Mouse (Mus musculus) heart, embryonic 15.5 days (tissue): ENCODE measurements around the gene Sh3pxd2a. TPM values are rescaled to one million over a fixed set of nuclear protein-coding genes. Genes with fewer than 3 reads are reported as not detected.

Experiments
- ATAC-seq: fragments of 200-750 bp; cut with Nextera tagmentation; replicated peaks from 2 replicates; pipeline ENCODE4 v1.8.0; 2017; ENCODE audit warnings: low read depth, moderate TSS enrichment; ENCODE audit not compliant: insufficient number of reproducible peaks, insufficient read depth, low FRiP score
- H3K27ac ChIP-seq: fragments of 300-500 bp; sonication (generic); 2 replicates; pipeline ENCODE4 v1.5.1; 2015; ENCODE audit warnings: mild to moderate bottlenecking, inconsistent platforms
- H3K27me3 ChIP-seq: fragments of 300-500 bp; sonication (generic); 2 replicates; pipeline ENCODE4 v1.6.1; 2015; ENCODE audit warnings: inconsistent platforms
- H3K36me3 ChIP-seq: fragments of 300-500 bp; sonication (generic); 2 replicates; pipeline ENCODE4 v1.6.1; 2015; ENCODE audit warnings: mild to moderate bottlenecking, inconsistent platforms
- H3K4me1 ChIP-seq: fragments of 300-500 bp; sonication (generic); replicated peaks from 2 replicates; pipeline ENCODE4 v1.6.1; 2015; ENCODE audit warnings: inconsistent platforms
- H3K4me2 ChIP-seq: fragments of 300-500 bp; sonication (generic); 2 replicates; pipeline ENCODE4 v1.6.1; 2015; ENCODE audit warnings: inconsistent platforms, mild to moderate bottlenecking, moderate library complexity
- H3K4me3 ChIP-seq: fragments of 300-500 bp; sonication (generic); 2 replicates; pipeline ENCODE4 v1.5.1; 2015; ENCODE audit warnings: mild to moderate bottlenecking, inconsistent platforms
- H3K9ac ChIP-seq: fragments of 300-500 bp; sonication (generic); 2 replicates; pipeline ENCODE4 v1.6.1; 2015; ENCODE audit warnings: mild to moderate bottlenecking, inconsistent platforms
- H3K9me3 ChIP-seq: fragments of 300-500 bp; sonication (generic); replicated peaks from 2 replicates; pipeline ENCODE4 v1.6.1; 2016; ENCODE audit warnings: inconsistent platforms
- WGBS: fragments of 180-500 bp; shearing (Covaris S2); methylation state at CpG from one replicate; pipeline ENCODE4 v1.1.7; 2015; ENCODE audit warnings: mixed read lengths; 5-methylcytosine and 5-hydroxymethylcytosine counted together
- polyA plus RNA-seq: library from polyadenylated mRNA; unstranded; fragments of >200 nt; fragmentation: Nextera tagmentation; extraction: Ambion mirVana; gene quantifications from 2 replicates; pipeline ENCODE4 v1.2.1, GENCODE M21; 2015

Sh3pxd2a gene
- polyA plus RNA-seq, 1 experiment from 2014 or later = 5.3 TPM

DNA sequence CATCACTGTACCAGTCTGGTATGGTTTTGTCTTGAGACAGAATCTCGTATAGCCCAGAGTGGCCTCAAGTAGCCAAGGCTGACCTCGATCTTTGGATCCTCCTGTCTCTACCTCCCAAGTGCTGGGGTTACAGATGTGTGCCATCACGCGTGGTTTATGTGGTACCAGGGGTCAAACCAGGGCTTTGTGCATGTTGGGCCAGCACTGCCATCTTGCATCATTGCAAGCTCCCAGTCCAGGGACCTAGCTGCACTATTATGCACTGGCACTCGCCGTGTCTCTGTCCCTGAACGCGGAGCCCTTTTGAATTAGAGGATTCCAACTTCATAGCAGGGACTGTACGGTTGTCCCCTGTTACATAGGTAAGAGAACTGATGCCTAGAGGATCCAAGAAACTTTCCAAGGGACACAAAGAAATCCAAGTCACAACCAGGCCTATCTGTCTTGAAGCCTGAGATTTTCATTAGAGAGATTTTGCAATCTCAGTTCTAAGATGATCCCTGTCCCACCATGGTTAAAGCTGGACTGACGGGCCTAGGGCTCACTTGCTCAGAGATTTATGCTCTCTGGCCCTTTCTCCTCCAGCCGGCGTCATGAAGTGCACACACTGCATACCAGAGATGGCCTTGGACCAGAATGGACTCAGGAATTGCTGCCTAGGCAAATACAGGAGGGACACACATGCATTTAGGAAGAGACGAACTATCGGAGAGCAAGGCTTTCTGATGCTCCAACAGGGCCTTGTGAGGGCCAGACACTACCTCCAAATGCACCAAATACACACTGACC, 157.9 kb downstream of the Sh3pxd2a start:
- WGBS = 89% methylated on average over 14 of the region's 14 CpGs
- Histone ChIP-seq H3K27ac (no peak overlapping the region), H3K36me3 (peaks cover 16% of the 10 kb centered on the region), H3K9me3 (no peaks in the 10 kb centered on the region), H3K27me3 (no peaks in the 10 kb centered on the region), H3K4me2 (no peak overlapping the region), H3K4me3 (no peak overlapping the region), H3K9ac (no peak overlapping the region), H3K4me1 (peaks cover 44% of the 10 kb centered on the region)
- ATAC-seq = no peak

DNA sequence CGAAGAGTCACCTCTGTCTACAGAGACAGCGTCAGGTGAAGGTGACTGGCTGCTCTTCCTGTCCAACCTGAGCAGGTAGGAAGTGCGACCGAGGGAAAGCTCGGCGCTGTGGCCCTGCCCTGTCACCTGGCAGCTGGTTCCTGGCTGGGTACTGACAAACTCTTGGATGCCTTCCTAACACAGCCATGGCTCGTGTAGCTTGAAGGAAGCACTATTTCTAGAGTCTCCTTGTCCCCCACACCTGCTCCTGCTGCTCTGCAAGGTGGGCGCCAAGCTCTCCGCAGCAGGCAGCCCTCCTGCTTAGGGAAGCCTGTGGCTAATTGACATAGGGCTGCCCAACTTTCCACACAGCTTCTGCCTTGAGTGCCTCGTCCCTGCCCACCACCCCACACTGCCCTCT, 158.8 kb downstream of the Sh3pxd2a start:
- H3K9ac ChIP-seq = no peak overlapping the region
- 83% methylated on average over 10 of the region's 10 CpGs for WGBS
- no peak overlapping the region for H3K4me3 ChIP-seq
- H3K4me1 ChIP-seq = peaks cover 45% of the 10 kb centered on the region
- no peak overlapping the region for H3K4me2 ChIP-seq
- H3K9me3 ChIP-seq = no peaks in the 10 kb centered on the region
- no peak overlapping the region for H3K27ac ChIP-seq
- peaks cover 16% of the 10 kb centered on the region for H3K36me3 ChIP-seq
- no peak for ATAC-seq
- no peaks in the 10 kb centered on the region for H3K27me3 ChIP-seq

DNA sequence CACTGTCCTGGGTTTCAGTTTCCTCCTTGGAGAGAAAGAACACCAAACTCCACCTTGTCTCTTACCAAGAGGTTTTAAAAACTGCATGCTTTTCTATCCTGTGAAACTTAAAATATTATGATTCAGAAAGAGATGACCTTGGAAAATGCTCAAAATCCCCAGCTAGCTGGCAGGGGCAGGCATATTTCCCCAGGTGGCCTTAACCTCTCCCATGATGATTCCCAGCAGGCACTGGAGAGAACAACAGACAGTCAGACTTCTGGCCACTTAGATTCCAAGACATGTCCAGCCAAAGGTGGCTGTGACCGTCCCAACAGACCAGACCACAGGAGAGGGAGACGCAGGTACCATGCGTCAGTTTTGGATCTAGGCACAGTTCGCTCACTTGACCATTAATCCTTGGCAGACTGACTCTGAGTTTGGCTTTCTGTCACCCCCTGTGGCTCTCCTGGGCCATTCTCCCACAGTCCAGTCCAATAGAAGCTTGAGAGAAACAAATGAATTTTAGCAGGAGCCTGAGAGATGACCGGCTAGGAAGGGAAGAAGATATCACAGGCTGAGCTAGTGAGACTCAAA, 159.9 kb downstream of the Sh3pxd2a start:
- Histone ChIP-seq H3K4me3 (no peak overlapping the region), H3K27ac (no peak overlapping the region), H3K4me1 (peaks cover 45% of the 10 kb centered on the region), H3K27me3 (no peaks in the 10 kb centered on the region), H3K9ac (no peak overlapping the region), H3K4me2 (no peak overlapping the region), H3K36me3 (peaks cover 8% of the 10 kb centered on the region; the same call in 1 of the 2 replicates), H3K9me3 (no peaks in the 10 kb centered on the region)
- WGBS = 76% methylated on average over 5 of the region's 5 CpGs
- ATAC-seq = no peak

DNA sequence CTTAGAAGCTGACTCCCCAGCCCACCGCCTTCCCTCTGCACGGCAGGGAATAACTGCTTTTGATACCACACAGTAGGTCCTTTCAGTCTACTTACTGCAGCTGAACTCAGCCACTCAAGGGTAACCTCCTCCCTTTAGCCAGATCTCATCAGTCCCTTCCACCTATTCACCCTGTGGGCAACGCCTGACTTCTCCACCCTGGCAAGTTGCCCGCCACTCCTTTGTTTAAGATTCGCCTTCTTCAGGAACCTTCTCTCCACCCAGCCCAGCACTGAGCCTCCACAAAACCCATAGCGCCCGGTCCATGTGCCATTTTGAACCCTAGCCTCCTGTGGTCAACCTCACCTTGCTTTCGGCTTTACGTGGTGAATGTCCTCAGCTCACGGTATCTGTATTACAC, 161.1 kb downstream of the Sh3pxd2a start:
- Histone ChIP-seq H3K27ac (peak overlapping the region; percentile 60), H3K4me3 (no peak overlapping the region), H3K9ac (0 out of 2 replicates have a peak overlapping the region, but pooled peaks have one; percentile 13), H3K27me3 (no peaks in the 10 kb centered on the region), H3K9me3 (no peaks in the 10 kb centered on the region), H3K36me3 (peaks cover 5% of the 10 kb centered on the region; the same call in 1 of the 2 replicates), H3K4me2 (no peak overlapping the region), H3K4me1 (peaks cover 55% of the 10 kb centered on the region)
- ATAC-seq = no peak
- WGBS = 84% methylated on average over 10 of the region's 10 CpGs

DNA sequence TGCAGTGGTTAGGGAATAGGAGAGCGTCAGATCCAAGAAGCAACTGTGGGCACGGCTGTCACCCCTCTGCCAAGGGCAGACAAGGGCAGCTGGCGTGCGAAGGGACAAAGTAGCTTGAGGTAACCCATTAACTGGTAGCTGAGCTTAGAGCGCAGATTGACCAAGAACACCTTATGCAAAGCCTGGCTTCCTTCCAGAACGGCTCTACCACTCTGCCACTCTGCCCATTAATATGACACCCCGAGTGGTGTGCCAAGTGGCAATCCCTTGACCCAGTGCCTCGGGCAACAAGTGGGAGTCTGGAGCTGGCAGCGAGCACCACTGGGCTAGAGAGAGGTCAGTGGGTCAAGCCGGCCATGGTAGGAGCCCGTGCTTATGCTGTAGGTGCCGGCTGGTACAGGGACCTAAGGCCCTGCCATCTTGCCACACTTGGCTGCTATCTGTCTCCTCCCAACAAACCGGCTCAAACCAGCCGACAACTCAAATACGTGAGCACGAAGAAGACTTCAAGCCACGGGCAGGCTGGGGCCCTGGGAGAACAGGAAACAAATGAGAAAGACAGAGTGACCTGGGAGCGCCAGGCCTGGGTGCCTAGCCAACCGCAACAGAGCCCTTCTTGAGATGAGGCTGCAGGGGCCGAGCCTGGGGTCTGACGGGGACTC, 161.9 kb downstream of the Sh3pxd2a start:
- no peaks in the 10 kb centered on the region for H3K27me3 ChIP-seq
- ATAC-seq = 0 out of 2 replicates have a peak, but pooled peaks have one; percentile 25
- H3K36me3 ChIP-seq = peaks cover 3% of the 10 kb centered on the region; the same call in 1 of the 2 replicates
- 53% methylated on average over 21 of the region's 21 CpGs for WGBS
- H3K4me2 ChIP-seq = peak overlapping the region; percentile 12; the same call in 1 of the 2 replicates
- H3K9me3 ChIP-seq = no peaks in the 10 kb centered on the region
- H3K4me1 ChIP-seq = peaks cover 62% of the 10 kb centered on the region
- peak overlapping the region; percentile 19 for H3K9ac ChIP-seq
- no peak overlapping the region for H3K4me3 ChIP-seq
- peak overlapping the region; percentile 60 for H3K27ac ChIP-seq

DNA sequence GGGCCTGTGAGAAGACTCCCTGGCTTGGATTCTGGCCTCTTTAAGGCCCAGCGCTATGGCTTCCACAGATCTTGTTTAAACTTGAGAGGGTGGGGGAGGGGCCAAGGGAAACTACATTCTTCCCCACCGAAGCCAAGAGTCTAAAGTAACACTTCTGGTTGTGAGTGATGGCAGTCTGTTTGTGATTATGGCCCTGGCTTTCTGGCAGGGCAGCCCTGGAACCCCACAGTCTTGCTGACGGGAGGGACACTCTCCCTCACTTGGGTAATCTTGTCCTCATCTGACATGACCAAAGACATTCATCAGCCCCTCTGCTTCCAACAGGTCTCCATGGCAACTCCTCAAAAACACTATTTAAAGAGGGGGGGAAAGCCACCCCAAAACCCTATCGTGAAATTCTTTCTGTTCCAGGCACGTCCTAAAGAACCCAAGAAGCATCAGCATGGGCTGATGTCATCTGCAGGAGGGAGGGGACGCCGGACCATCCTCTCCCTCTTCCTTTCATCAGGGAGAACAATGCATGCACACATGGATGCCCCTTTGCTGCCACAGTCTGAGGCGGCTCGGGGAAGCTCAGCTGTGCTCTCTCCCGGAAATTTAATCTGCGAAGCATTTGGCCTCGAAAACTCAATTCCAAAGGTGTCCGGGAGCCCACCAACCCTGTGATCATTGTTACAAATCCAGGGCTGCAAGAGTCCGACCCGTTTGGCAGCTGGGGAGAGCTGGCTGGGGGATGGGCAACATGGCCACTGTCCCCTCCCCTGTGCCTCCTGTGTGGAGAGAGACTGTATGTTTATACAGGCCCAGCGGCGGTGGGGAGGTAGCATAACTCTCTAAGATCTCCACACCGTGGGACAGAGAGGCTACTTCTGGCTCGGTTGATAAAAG, 162.7 kb downstream of the Sh3pxd2a start:
- peak overlapping the region; percentile 12; the same call in 1 of the 2 replicates for H3K4me2 ChIP-seq

DNA sequence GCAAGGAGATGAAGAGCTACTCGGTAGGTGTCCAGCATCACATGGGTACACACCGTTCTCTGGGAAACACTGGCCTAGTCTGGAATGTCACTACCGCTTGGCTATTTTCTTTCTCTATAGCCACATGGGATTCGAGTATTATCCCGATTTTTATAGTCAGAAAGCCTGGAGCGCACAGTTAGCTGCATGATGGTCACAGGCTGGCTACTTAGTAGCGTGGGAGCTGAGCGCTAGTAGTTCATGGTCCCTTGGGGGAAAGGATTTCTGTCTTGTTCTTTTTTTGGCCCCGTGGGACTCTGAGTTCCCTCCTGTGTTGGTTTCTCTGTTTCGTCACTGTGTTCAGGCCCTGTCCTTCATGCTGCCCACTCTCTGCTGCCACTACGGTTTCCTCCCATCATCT, 166.1 kb downstream of the Sh3pxd2a start:
- 83% methylated on average over 11 of the region's 11 CpGs for WGBS
- Histone ChIP-seq H3K27me3 (no peaks in the 10 kb centered on the region), H3K9ac (no peak overlapping the region), H3K4me2 (no peak overlapping the region), H3K4me1 (peaks cover 85% of the 10 kb centered on the region), H3K27ac (no peak overlapping the region), H3K9me3 (no peaks in the 10 kb centered on the region), H3K4me3 (no peak overlapping the region), H3K36me3 (peaks cover 7% of the 10 kb centered on the region; the same call in 1 of the 2 replicates)
- no peak for ATAC-seq

More for the DNA sequence above, 162.7 kb downstream of the Sh3pxd2a start:
- Histone ChIP-seq H3K27ac (peak overlapping the region; percentile 60), H3K36me3 (no peaks in the 10 kb centered on the region), H3K4me1 (peaks cover 67% of the 10 kb centered on the region), H3K9ac (peak overlapping the region; percentile 19), H3K27me3 (no peaks in the 10 kb centered on the region), H3K9me3 (no peaks in the 10 kb centered on the region), H3K4me3 (no peak overlapping the region)
- WGBS = 35% methylated on average over 19 of the region's 19 CpGs
- no peak; the same call in 1 of the 2 replicates for ATAC-seq

DNA sequence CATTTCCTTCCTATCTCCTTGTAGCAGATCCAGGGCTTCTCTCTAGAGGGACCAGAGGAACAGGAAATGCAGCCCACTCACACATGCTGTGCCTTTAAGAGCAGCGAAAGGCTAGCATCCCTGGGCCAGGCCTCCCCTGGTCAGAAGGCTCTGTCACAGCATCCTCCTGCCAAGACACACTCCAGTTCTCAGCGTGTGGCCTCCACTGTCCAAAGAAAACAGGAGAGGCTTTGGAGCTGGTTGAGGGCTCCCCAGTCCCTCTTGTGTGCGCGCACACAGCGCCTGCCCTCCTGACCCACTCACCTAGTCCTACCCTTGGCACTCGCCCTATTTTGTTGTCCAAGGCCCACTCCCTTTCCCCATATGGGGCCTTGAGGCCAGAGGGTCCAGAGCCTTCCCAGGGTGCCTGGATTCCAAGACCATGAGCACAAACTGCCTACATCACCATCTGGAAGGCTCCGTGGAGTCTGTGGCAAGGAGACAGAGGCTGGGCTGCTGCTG, 171.7 kb downstream of the Sh3pxd2a start:
- Histone ChIP-seq H3K9ac (no peak overlapping the region), H3K27ac (peak overlapping the region; percentile 81), H3K4me2 (no peak overlapping the region), H3K4me1 (peaks cover 55% of the 10 kb centered on the region), H3K4me3 (no peak overlapping the region), H3K36me3 (peaks cover 21% of the 10 kb centered on the region; the same call in 1 of the 2 replicates), H3K9me3 (no peaks in the 10 kb centered on the region), H3K27me3 (no peaks in the 10 kb centered on the region)
- WGBS = 54% methylated on average over 7 of the region's 7 CpGs
- peak; percentile 65 for ATAC-seq

DNA sequence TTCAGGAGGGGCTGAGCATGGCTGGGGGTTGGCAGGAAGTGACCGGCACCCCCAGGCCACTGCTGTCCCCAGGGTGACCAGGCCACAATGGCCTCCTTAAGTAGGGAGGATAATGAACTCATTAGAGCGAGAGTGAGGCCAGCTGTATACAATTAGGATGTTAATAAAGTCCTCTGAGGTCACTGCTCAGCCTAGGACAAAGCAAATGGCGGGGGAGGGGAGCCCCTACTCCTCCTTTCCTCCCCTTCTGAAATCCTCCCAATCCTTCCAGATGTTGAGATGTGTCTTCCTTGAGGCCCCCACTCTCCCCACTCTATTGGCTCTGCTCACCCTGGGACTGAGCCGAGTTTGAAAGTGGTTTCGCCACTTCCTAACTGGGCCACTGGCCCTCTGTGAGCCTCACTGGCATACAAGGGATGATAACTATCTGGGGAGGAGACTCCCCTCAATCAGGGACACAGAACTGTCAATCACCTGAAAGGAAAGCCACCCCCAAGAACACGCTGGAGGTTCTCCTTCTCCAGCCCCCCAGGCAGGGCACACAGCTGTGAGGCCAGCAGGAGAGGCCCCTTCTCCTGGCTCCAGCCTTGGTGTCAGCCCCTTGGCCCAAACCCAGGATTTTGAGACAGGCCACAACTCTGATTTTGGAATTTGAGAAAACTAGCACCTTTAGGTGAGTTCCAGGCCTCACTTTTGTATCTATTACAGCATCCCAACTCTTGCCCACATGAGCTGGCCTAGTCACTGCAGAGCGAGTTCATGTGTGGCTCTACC, 172.7 kb downstream of the Sh3pxd2a start:
- no peaks in the 10 kb centered on the region for H3K9me3 ChIP-seq
- 65% methylated on average over 7 of the region's 7 CpGs for WGBS
- no peaks in the 10 kb centered on the region for H3K27me3 ChIP-seq
- H3K4me2 ChIP-seq = no peak overlapping the region
- H3K27ac ChIP-seq = peak overlapping the region; percentile 81
- no peak; the same call in 1 of the 2 replicates for ATAC-seq
- no peak overlapping the region for H3K4me3 ChIP-seq
- H3K36me3 ChIP-seq = peaks cover 31% of the 10 kb centered on the region
- no peak overlapping the region for H3K9ac ChIP-seq
- peaks cover 47% of the 10 kb centered on the region for H3K4me1 ChIP-seq

DNA sequence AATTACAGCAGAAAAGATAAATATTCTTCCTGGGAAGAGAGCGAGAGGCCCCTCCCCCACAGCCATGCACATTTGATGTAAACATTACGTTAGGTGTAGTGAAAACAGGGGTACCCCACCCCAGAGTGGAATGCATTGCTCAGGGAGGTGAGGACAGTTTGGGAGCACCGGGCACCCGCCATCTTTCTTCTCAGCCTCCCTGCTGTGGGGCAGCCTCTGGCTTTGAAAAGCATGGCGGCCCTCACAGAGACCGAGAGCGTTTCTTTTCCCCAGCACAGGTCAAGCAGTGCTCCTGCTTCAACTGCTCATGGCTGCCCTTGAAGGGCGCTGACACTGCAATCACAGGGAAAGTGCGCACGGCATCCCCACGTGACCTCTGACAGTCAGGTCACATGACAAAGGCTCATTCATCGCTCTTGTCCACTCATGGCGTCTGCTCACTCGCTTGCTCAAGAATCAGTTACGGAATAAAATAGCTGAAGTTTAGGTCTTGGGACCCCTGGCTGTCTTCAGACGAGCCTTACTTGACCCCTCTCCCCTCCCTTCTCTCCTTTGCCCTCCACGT, 177.2 kb downstream of the Sh3pxd2a start:
- no peaks in the 10 kb centered on the region for H3K9me3 ChIP-seq
- H3K36me3 ChIP-seq = peaks cover 63% of the 10 kb centered on the region
- H3K4me2 ChIP-seq = no peak overlapping the region
- ATAC-seq = no peak
- no peaks in the 10 kb centered on the region for H3K27me3 ChIP-seq
- H3K4me1 ChIP-seq = peaks cover 22% of the 10 kb centered on the region
- H3K27ac ChIP-seq = no peak overlapping the region
- 79% methylated on average over 17 of the region's 17 CpGs for WGBS
- no peak overlapping the region for H3K4me3 ChIP-seq
- H3K9ac ChIP-seq = no peak overlapping the region
